9 mouse cellular contexts compared by ENCODE assay signal in the genomic region with DNA sequence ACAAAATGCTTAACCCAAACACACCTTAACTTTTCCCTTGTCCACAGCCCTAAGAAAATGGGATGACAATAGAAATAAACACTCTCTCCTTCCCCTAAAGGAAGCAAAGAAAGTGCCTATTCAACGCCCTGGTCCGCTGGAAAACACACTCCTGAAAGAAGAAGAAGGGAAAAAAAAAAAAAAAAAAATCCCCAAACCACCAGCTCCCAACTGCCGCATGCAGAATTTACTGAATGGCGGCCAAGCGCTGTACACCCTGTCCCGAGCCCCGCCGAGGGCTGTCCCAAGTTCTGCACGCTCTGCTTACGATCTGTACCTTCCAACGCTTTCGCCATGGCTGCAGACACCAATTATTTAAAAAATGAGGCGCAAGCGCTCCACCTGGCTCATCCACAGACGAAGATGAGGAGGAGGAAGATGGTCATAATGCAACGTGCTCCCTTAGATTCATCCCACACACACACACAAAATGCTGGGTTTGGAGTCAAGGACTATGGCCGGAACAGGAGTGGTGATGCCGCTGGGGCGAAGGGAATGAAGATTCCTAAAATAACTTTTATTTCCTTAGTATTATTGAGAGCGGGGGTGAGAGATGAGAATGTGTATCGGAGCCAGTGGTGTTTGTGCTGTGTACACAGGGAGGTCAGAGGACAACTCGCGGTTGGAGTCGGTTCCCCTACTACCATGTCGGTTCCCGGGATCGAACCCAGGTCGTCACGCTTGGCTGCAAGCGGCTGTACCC. TPM values are rescaled to one million over a fixed set of nuclear protein-coding genes. Genes with fewer than 3 reads are reported as not detected.
DNase-seq lines count a peak whose midpoint lies in the region; ATAC-seq and TF ChIP-seq lines count a peak whose summit lies in the region.
"Had no signal": no experiment of that assay in that cellular context is flagged by ENCODE, and none has a peak within 500 bp of the region (broad histone marks: within the 10 kb centered on the region; RNA-seq: fewer than 3 reads in every experiment).

No protein-coding gene starts in this region.

- H3K9ac ChIP-seq in forebrain, embryonic 15.5 days (replicated peaks), result peak overlapping the region; percentile 74
- peak overlapping the region; percentile 80 for H3K9ac ChIP-seq in hindbrain, embryonic 14.5 days
- H3K9ac ChIP-seq in stomach, postnatal 0 days (ENCODE audit: low read length), result peak overlapping the region; percentile 92

- TF ChIP-seq CTCF in bone marrow macrophage, adult 2 months (IDR thresholded peaks at IDR 0.05; ENCODE audit: low read depth, low read length), result no peak
- no peak for TF ChIP-seq CTCF in stomach, postnatal 0 days (IDR thresholded peaks at IDR 0.05; ENCODE audit: low read depth)

- TF ChIP-seq POLR2A in bone marrow macrophage, adult 2 months (IDR thresholded peaks at IDR 0.05; ENCODE audit: borderline replicate concordance, low read depth, low read length), result no peak

- peak; percentile 61 for DNase-seq in hindbrain, embryonic 14.5 days (ENCODE audit: low spot score)
- DNase-seq in left cerebral cortex, postnatal 4 days, result peak; percentile 53
- DNase-seq in stomach, postnatal 0 days (ENCODE audit: low spot score), result no peak

- H3K4me1 ChIP-seq in erythroblast, embryonic 14.5 days (ENCODE audit: control insufficient read depth), result peaks cover 18% of the 10 kb centered on the region
- no peaks in the 10 kb centered on the region for H3K4me1 ChIP-seq in bone marrow macrophage, adult 2 months (ENCODE audit: control insufficient read depth, insufficient read depth, low read length)
- H3K4me1 ChIP-seq in forebrain, embryonic 15.5 days, result peaks cover 13% of the 10 kb centered on the region
- no peaks in the 10 kb centered on the region; the same call in 1 of the 2 replicates for H3K4me1 ChIP-seq in hindbrain, embryonic 14.5 days (replicated peaks; ENCODE audit: control insufficient read depth, insufficient read depth, low read length)
- peaks cover 3% of the 10 kb centered on the region; the same call in 1 of the 2 replicates for H3K4me1 ChIP-seq in stomach, postnatal 0 days (replicated peaks; ENCODE audit: control insufficient read depth, insufficient read depth)

- peaks cover 6% of the 10 kb centered on the region for H3K9me3 ChIP-seq in erythroblast, embryonic 14.5 days (ENCODE audit: control insufficient read depth, low read length)
- no peaks in the 10 kb centered on the region for H3K9me3 ChIP-seq in forebrain, embryonic 15.5 days
- H3K9me3 ChIP-seq in hindbrain, embryonic 14.5 days (ENCODE audit: control insufficient read depth, low read length), result no peaks in the 10 kb centered on the region
- no peaks in the 10 kb centered on the region for H3K9me3 ChIP-seq in stomach, postnatal 0 days (ENCODE audit: control insufficient read depth, low read length)

- no peak for ATAC-seq in erythroblast, adult 5-6 weeks (replicated peaks; ENCODE audit: low FRiP score, poor library complexity, severe bottlenecking)
- ATAC-seq in forebrain, embryonic 15.5 days (replicated peaks), result 0 out of 2 replicates have a peak, but pooled peaks have one; percentile 3
- 0 out of 2 replicates have a peak, but pooled peaks have one; percentile 9 for ATAC-seq in hindbrain, embryonic 14.5 days (ENCODE audit: low FRiP score)
- ATAC-seq in megakaryocyte-erythroid progenitor cell, adult 5-6 weeks (replicated peaks; ENCODE audit: low FRiP score, low TSS enrichment, poor library complexity, severe bottlenecking), result 0 out of 2 replicates have a peak, but pooled peaks have one; percentile 3
- no peak for ATAC-seq in stomach, postnatal 0 days (ENCODE audit: low FRiP score, low TSS enrichment)

- intact Hi-C loops in left cerebral cortex, postnatal 4 days (cut with DNase I), result no loop called here

- no peak for TF ChIP-seq EP300 in stomach, postnatal 0 days (optimal IDR thresholded peaks at IDR 0.05)

- H3K4me3 ChIP-seq in erythroblast, embryonic 14.5 days (replicated peaks), result peak overlapping the region; percentile 81
- peak overlapping the region; percentile 88 for H3K4me3 ChIP-seq in bone marrow macrophage, adult 2 months (ENCODE audit: insufficient read depth, low read length)
- H3K4me3 ChIP-seq in forebrain, embryonic 15.5 days, result peak overlapping the region; percentile 60
- peak overlapping the region; percentile 90 for H3K4me3 ChIP-seq in hindbrain, embryonic 14.5 days (replicated peaks; ENCODE audit: low read length)
- H3K4me3 ChIP-seq in stomach, postnatal 0 days (ENCODE audit: low read depth, low read length), result peak overlapping the region; percentile 89

- H3K27ac ChIP-seq in bone marrow macrophage, adult 2 months (ENCODE audit: insufficient read depth, low read depth, low read length), result 0 out of 2 replicates have a peak overlapping the region, but pooled peaks have one; percentile 18
- peak overlapping the region; percentile 90 for H3K27ac ChIP-seq in forebrain, embryonic 15.5 days (replicated peaks)
- H3K27ac ChIP-seq in hindbrain, embryonic 14.5 days, result peak overlapping the region; percentile 89
- H3K27ac ChIP-seq in stomach, postnatal 0 days (replicated peaks), result peak overlapping the region; percentile 94

- H3K36me3 ChIP-seq in erythroblast, embryonic 14.5 days (ENCODE audit: control insufficient read depth), result no peaks in the 10 kb centered on the region
- H3K36me3 ChIP-seq in forebrain, embryonic 15.5 days, result no peaks in the 10 kb centered on the region
- H3K36me3 ChIP-seq in hindbrain, embryonic 14.5 days (replicated peaks; ENCODE audit: control insufficient read depth, insufficient read depth), result no peaks in the 10 kb centered on the region
- no peaks in the 10 kb centered on the region for H3K36me3 ChIP-seq in stomach, postnatal 0 days (ENCODE audit: control insufficient read depth, insufficient read depth, low read length)

- peak overlapping the region; percentile 69 for H3K4me2 ChIP-seq in forebrain, embryonic 15.5 days (replicated peaks)
- H3K4me2 ChIP-seq in hindbrain, embryonic 14.5 days (replicated peaks), result peak overlapping the region; percentile 58
- H3K4me2 ChIP-seq in stomach, postnatal 0 days (replicated peaks; ENCODE audit: low read depth), result peak overlapping the region; percentile 64

- H3K27me3 ChIP-seq in erythroblast, embryonic 14.5 days (ENCODE audit: control insufficient read depth), result peaks cover 21% of the 10 kb centered on the region
- no peaks in the 10 kb centered on the region for H3K27me3 ChIP-seq in forebrain, embryonic 15.5 days
- no peaks in the 10 kb centered on the region for H3K27me3 ChIP-seq in hindbrain, embryonic 14.5 days (ENCODE audit: control insufficient read depth, insufficient read depth, low read length)
- H3K27me3 ChIP-seq in stomach, postnatal 0 days (ENCODE audit: control insufficient read depth, insufficient read depth, low read length), result no peaks in the 10 kb centered on the region

- 4% methylated on average over 30 of the region's 30 CpGs for WGBS in forebrain, embryonic 15.5 days
- 4% methylated on average over 30 of the region's 30 CpGs for WGBS in hindbrain, embryonic 14.5 days
- 4% methylated on average over 30 of the region's 30 CpGs for WGBS in stomach, postnatal 0 days

RNA-seq across cellular contexts. Expression of a gene that starts 32.5 kb away (rescaled TPM):
- 0.32 and 0.33 TPM in 2 replicates for polyA plus RNA-seq in erythroblast, embryonic 14.5 days (2012)
- total RNA-seq in erythroblast, adult 5-6 weeks (2015; ENCODE audit: low replicate concordance), result 3.7 and 6.7 TPM in 2 replicates
- total RNA-seq in erythroblast, adult 5-6 weeks (2017; ENCODE audit: low replicate concordance), result 12.8 and 13.8 TPM in 2 replicates
- polyA plus RNA-seq in bone marrow macrophage, adult 2 months (2012; ENCODE audit: insufficient read depth, insufficient read length, missing spikeins), result 4.4 and 4.7 TPM in 2 replicates
- 32.8 and 34.6 TPM in 2 replicates for polyA plus RNA-seq in forebrain, embryonic 15.5 days (2015; fragmentation: Nextera tagmentation; extraction: Ambion mirVana)
- polyA plus RNA-seq in hindbrain, embryonic 14.5 days (2014; fragmentation: Nextera tagmentation; extraction: Ambion mirVana), result 8.2 and 9.8 TPM in 2 replicates
- 10 to 100 TPM; 39.0 to 40.9 TPM for total RNA-seq in left cerebral cortex, postnatal 4 days (2021)
- total RNA-seq in megakaryocyte-erythroid progenitor cell, adult 5-6 weeks (2014; fragmentation: Nextera tagmentation), result 19.8 and 32.3 TPM in 2 replicates
- 19.9 and 25.1 TPM in 2 replicates for total RNA-seq in megakaryocyte-erythroid progenitor cell, adult 5-6 weeks (2017)
- 9.2 and 11.8 TPM in 2 replicates for polyA plus RNA-seq in stomach, postnatal 0 days (2015; fragmentation: Nextera tagmentation; extraction: Ambion mirVana)

RNA-seq across cellular contexts. Expression of a gene that starts 45.7 kb away (rescaled TPM):
- polyA plus RNA-seq in erythroblast, embryonic 14.5 days (2012), result not detected in 2 replicates
- total RNA-seq in erythroblast, adult 5-6 weeks (2015; ENCODE audit: low replicate concordance), result not detected in 2 replicates
- not detected in 2 replicates for total RNA-seq in erythroblast, adult 5-6 weeks (2017; ENCODE audit: low replicate concordance)
- not detected in 2 replicates for polyA plus RNA-seq in bone marrow macrophage, adult 2 months (2012; ENCODE audit: insufficient read depth, insufficient read length, missing spikeins)
- not detected in 2 replicates for polyA plus RNA-seq in forebrain, embryonic 15.5 days (2015; fragmentation: Nextera tagmentation; extraction: Ambion mirVana)
- polyA plus RNA-seq in hindbrain, embryonic 14.5 days (2014; fragmentation: Nextera tagmentation; extraction: Ambion mirVana), result not detected in 2 replicates
- not detected for total RNA-seq in left cerebral cortex, postnatal 4 days (2021)
- total RNA-seq in megakaryocyte-erythroid progenitor cell, adult 5-6 weeks (2014; fragmentation: Nextera tagmentation), result not detected in 2 replicates
- total RNA-seq in megakaryocyte-erythroid progenitor cell, adult 5-6 weeks (2017), result not detected in 2 replicates
- not detected in 2 replicates for polyA plus RNA-seq in stomach, postnatal 0 days (2015; fragmentation: Nextera tagmentation; extraction: Ambion mirVana)
- total RNA-seq: left cerebral cortex, postnatal 10 days had no signal

Comparison
In these comparisons a context has a peak if more than half of its experiments do, and no peak if none do; other contexts are left out.
1. ATAC-seq: peak in forebrain, embryonic 15.5 days (single experiment), hindbrain, embryonic 14.5 days (single experiment) and megakaryocyte-erythroid progenitor cell, adult 5-6 weeks (single experiment); none in erythroblast, adult 5-6 weeks (single experiment) and stomach, postnatal 0 days (single experiment).
2. H3K27ac ChIP-seq: peak in every context shown above with its lines; median percentile 94 in stomach, postnatal 0 days; 90 in forebrain, embryonic 15.5 days; 89 in hindbrain, embryonic 14.5 days; 18 in bone marrow macrophage, adult 2 months.
3. Peak in every context shown above with its lines, with median percentiles within 50 percentile points of each other: H3K4me3 ChIP-seq, H3K4me2 ChIP-seq and H3K9ac ChIP-seq.